Mouse (Mus musculus): ENCODE measurements at regions not wholly inside any gene's neighbourhood (a gene's known extent, or its start where the extent isn't known, plus 50 kb on each side); places are given as distances from the start of the nearest gene placed in this dataset.

DNA sequence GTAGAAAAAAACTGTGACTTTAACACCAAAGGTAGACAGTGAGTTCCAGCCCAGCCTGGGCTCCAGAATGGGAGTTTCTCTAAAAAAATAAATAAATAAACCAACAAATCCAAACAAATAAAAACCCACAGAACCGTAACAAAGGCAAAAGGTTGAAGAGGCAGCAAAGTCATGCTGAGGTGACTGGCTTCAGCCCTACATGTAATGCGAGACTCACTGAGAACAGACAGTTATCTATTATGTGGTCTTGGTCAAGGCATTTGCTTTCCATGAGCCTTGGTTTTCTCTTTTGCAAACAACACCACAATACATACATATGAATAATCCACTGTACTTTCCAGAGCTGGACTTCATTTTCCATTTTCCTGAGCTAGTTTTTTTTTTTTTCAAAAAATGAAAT, 516.6 kb upstream of the Adam5 start:
- no peak for DNase-seq (ENCODE audit: low spot score in 2 of 2)

DNA sequence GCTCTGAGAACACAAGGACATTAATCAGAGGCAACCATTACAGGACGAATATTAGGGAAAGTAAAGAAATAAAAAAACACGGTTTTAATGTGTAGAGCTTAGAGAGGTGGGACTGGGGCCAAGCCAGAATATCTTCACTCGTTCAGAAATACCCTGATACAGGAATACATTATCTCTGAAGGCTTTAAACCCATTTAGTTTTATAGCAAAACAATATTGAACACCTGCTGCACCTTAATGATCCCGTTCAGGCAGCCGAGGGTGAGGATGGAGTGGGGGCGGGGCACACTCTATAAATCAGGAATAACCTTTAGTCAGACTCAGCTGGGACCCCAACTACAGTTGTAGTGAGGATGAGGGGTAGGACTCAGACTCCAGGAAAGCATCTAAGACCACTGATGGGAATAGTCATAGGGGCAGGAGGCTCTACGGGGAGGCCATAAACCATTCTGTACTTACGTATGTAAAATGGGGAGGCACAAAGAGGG, 508.0 kb upstream of the Adam5 start:
- DNase-seq (ENCODE audit: low spot score in 2 of 2): no peak

DNA sequence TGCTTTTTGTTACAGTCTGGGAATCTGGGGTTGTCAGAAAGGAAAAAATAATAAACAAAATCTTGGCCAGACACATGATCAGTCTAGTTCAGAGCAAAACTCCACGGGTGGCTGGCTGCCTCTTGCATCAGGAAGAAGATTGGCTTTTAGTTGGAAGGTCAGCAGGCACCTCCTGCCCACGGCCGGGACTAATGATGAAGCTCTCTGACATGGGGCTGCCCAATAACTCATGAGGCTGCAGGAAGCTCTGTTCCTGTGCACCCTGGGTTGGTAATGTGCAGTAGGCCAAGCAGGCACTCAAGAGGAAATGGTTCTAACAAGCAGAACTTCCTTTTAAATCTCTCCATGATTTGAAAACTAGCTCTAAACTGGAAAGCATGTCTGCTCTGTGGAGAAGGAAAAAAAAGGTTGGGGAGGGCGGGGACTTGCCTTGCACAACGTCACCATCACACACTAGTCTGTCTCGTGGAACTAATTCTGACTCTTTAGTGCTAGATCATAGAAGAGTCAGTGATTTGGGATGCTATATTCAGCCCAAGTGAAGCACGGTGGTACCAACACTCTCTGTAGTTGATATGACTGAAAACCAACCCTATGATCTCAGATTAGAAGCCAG, 507.1 kb upstream of the Adam5 start:
- DNase-seq (ENCODE audit: low spot score in 2 of 2): no peak

GRCm38 (mm10) chr8:25329791-25330190, 505.6 kb upstream of the Adam5 start:
- no peak for DNase-seq (ENCODE audit: low spot score in 2 of 2)

DNA sequence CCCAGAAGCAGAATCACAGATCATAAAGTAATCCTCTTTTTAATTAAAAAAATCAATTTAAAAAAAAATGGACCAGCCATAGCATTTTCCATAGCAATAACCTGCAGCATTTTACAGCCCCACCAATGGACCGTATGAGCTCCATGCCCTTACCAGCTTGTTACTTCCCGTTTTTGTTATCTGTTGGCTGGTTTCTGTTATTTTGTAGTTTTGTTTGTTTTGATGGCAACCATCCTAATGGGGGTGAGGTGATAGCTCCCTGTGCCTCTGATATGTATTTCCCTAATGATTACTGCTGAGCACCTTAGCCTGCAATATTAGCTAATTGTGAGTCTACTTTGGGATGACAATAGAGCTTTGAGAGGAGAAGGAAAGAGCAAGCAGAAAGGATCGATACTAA, 504.1 kb upstream of the Adam5 start:
- no peak for DNase-seq (ENCODE audit: low spot score in 2 of 2)

DNA sequence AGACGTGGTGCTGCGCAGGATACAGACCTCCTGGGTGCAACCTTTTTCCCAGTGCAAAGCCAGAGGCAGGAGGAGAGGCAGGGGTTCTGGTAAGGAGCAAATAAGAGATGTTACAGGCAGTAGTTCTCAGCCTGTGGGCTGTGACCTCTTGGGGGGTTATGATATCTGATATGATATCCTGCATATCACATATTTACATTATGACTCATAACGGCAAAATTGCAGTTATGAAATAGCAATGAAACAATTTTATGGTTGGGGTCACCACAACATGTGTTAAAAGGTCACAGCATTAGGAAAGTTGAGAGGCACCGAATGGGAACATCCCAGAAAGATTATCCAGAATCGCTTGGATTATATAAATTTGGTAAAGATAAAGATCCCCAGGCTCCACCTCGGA, 502.8 kb upstream of the Adam5 start:
- no peak for DNase-seq (ENCODE audit: low spot score in 2 of 2)

GRCm38 (mm10) chr8:25326257-25326656, 502.1 kb upstream of the Adam5 start:
- DNase-seq (ENCODE audit: low spot score in 2 of 2): no peak

DNA sequence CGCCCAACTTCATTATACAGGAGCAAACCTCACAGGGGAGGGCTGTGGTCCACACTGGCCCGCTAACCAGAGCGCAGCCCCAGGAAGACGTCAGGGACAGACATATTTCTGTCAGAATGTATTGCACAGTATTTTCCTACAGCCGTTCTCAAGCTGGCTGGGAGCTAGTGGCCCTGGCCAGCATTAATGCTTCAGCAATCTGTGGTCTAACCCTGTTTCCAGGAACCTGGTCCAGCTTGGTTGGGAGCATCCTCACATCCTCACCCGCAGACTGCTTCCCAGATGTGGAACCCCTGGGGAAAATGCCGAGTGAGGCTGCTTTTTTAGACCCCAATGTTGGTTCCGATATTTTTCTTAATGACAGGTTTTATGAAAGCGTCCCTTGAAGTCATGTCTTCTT, 500.6 kb upstream of the Adam5 start:
- DNase-seq (ENCODE audit: low spot score in 2 of 2): no peak

DNA sequence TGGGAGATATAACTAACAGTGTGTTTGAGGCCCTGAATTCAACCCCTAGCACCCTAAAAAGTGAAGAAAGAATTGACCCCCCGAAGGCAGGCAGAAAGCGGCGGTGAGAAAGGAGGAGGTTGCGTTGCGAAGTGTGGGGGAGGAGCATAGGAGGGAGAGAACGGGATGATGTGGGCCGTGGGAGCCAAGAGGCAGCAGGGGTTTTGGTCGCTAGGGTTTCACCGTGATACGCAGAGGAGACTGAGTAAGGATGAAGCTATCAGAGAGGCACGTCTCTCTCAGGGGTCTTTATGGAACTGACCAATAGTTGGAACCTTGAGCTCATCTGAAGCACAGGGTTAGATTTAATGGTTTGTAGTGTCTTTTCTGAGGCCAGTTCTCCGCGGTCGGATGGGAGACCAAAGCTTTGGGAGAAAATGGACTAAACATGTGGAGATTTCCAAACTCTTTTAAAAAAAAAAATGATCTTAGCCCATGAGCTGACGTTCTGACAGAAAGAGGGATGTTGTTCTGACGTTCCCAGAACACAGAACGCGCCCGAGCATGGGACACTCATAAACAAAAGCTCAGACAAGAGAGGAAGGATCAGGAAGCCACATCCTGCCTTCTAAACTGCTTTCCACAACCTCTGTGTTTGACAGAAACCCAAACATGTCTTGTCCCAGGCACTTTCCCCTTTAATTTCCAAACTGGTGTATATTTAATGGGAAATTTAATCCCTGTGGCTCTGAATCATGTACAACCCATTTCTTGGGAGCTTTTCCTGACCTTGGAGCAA, 499.7 kb upstream of the Adam5 start:
- DNase-seq (ENCODE audit: low spot score in 2 of 2): no peak

DNA sequence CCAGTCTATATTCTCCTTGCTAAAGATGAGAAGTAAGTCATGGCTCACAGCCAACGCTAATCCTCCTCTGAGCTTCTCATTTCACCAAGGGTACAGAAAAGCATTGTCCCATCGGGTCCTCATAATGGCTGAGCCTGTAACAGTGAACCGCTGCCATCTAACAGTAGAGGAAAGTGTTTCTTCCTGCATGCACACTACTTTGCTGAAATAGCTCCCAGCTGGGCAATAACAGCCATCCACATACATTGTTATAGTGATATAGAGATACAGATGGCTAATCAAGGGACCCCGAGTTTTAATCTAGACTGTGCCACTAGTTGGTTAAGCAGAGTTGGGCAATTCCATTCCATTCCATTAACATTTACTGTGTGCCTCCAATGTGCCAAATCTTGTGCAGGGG, 492.2 kb upstream of the Adam5 start:
- no peak for DNase-seq (ENCODE audit: low spot score in 2 of 2)

DNA sequence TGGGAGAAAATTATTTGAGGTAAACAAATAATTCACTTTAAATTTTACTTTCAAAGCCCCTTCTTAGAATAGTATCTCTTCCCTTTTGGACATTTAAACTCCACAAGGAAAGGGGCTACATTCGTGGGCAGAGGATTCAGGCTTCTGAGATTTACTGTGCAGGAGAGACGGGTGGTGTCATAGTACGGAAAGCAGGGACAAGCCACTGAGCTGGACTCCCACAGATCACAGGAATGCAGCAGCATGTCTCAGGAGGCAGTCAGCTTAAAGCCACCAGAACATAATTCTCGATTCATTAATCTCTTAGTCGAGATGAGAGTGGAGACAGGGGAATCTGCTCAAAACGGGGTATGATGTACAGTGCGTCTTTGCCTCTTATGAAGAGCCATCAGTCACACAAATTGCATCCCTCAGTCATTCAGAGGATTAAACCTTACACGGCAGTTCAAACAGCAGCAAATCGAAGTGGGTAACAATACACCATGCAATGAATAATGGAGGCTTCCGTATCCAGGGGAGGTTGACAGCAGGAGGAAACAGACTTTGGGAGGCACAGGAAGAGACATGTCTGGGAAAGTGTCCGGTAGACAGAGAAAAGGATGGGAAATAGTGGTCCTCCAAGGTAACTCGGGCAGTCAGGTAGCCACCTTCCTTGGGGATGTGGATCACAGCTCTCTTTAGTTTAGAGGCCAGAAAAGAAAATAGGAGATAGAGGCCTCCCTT, 487.8 kb upstream of the Adam5 start:
- no peak for DNase-seq (ENCODE audit: low spot score in 2 of 2)

- DNase-seq (ENCODE audit: low spot score in 2 of 2): no peak
Observed at GRCm38 (mm10) chr8:25307956-25308355, 483.8 kb upstream of the Adam5 start.

DNA sequence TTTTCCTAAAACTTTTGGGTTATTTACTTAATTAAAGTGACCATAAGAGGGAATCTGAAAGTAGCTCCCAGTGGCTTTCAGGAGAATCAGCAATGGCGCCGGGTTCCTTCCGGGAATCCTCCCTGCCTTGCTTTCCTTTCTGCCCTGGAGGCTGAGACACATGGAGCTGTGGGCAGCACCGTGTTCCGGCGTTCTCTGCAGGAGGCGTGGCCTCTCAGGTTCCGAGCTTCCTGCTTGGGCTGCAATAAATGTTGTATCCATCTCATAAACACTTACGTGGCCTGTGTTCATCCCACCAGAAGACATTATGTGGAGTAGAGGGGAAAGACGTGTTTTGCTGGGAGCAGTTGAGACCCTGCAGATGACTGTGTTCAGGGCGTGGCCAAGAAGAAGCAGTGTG, 483.3 kb upstream of the Adam5 start:
- no peak for DNase-seq (ENCODE audit: low spot score in 2 of 2)

- peak in 1 of 2 experiments; percentile 33 for DNase-seq (ENCODE audit: low spot score in 2 of 2)
Observed at GRCm38 (mm10) chr8:25306769-25307491, 482.8 kb upstream of the Adam5 start.

All from urinary bladder, postnatal 4 days (tissue).